ENCODE assay signal across 23 mouse cellular contexts in the genomic region with DNA sequence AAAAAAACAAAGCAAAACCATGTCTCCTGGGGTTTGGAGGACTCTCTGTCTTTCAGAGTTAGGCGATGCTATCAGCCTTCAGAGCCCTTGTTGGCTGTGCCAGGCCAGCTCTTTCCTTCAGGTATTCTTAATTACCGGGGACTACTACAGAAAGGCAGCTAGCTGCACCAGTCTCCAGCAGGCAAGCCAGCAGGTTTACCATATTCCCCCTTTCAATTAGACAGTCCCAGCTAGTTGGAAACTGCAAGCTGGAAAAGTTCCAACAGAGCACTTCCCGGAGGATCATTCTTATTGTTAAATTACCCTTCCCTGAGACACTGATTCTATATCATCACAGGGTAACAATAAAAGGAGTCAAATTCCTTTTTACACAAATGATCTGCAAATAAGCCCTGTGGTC.
DNase-seq lines count a peak whose midpoint lies in the region; ATAC-seq and TF ChIP-seq lines count a peak whose summit lies in the region.
"Had no signal": no experiment of that assay in that cellular context is flagged by ENCODE, and none has a peak within 500 bp of the region (broad histone marks: within the 10 kb centered on the region; RNA-seq: fewer than 3 reads in every experiment).

No protein-coding gene starts in this region.

- peak; percentile 14 to 31 for DNase-seq in cerebellum, adult 18-20 months
- no peak for DNase-seq in cerebellum, adult 11-12 months
- DNase-seq in forebrain, embryonic 11.5 days (ENCODE audit: low spot score) = no peak
- DNase-seq in midbrain, postnatal 0 days (ENCODE audit: low spot score) = peak; percentile 22
- DNase-seq in T-cell, adult 2 months (ENCODE audit: low spot score) = no peak
- DNase-seq: adrenal gland, postnatal 25 days; heart, adult 2 months; heart, postnatal 4 days; kidney, adult 11 months; kidney, postnatal 14 days; layer of hippocampus, adult 9-11 months; lung, embryonic 14.5 days; lung, postnatal 14 days; thymus, adult 2 months; thymus, postnatal 36 days had no signal

- no peak overlapping the region for H3K27ac ChIP-seq in forebrain, embryonic 13.5 days
- no peak overlapping the region for H3K27ac ChIP-seq in forebrain, embryonic 11.5 days (ENCODE audit: low read depth, low read length)
- H3K27ac ChIP-seq in midbrain, postnatal 0 days (ENCODE audit: low read depth, low read length) = no peak overlapping the region
- no peak overlapping the region for H3K27ac ChIP-seq in midbrain, embryonic 13.5 days
- H3K27ac ChIP-seq: heart, adult 2 months; hindbrain, embryonic 14.5 days; limb, embryonic 12.5 days; liver, embryonic 15.5 days; neural tube, embryonic 13.5 days had no signal

- no peak overlapping the region for H3K9ac ChIP-seq in forebrain, embryonic 13.5 days
- no peak overlapping the region for H3K9ac ChIP-seq in forebrain, embryonic 11.5 days (ENCODE audit: low read length)
- no peak overlapping the region for H3K9ac ChIP-seq in midbrain, postnatal 0 days (replicated peaks; ENCODE audit: low read length, poor library complexity, severe bottlenecking)
- no peak overlapping the region for H3K9ac ChIP-seq in midbrain, embryonic 13.5 days (replicated peaks)
- H3K9ac ChIP-seq: heart, embryonic 12.5 days; hindbrain, embryonic 14.5 days; limb, embryonic 12.5 days; liver, embryonic 15.5 days; lung, embryonic 14.5 days; neural tube, embryonic 13.5 days had no signal

- no peaks in the 10 kb centered on the region for H3K36me3 ChIP-seq in forebrain, embryonic 13.5 days (ENCODE audit: poor library complexity, severe bottlenecking)
- no peaks in the 10 kb centered on the region for H3K36me3 ChIP-seq in forebrain, embryonic 11.5 days (ENCODE audit: control insufficient read depth, insufficient read depth, low read length)
- no peaks in the 10 kb centered on the region for H3K36me3 ChIP-seq in midbrain, postnatal 0 days (ENCODE audit: insufficient read depth, low read length)
- H3K36me3 ChIP-seq in midbrain, embryonic 13.5 days = no peaks in the 10 kb centered on the region
- H3K36me3 ChIP-seq: heart, embryonic 12.5 days; limb, embryonic 12.5 days; liver, embryonic 15.5 days; neural tube, embryonic 13.5 days had no signal

- no peaks in the 10 kb centered on the region for H3K9me3 ChIP-seq in forebrain, embryonic 13.5 days (replicated peaks)
- H3K9me3 ChIP-seq in forebrain, embryonic 11.5 days (ENCODE audit: control insufficient read depth, low read length) = no peaks in the 10 kb centered on the region
- no peaks in the 10 kb centered on the region for H3K9me3 ChIP-seq in midbrain, postnatal 0 days (ENCODE audit: low read length)
- no peaks in the 10 kb centered on the region for H3K9me3 ChIP-seq in midbrain, embryonic 13.5 days
- H3K9me3 ChIP-seq: heart, embryonic 12.5 days; limb, embryonic 12.5 days; liver, embryonic 15.5 days; neural tube, embryonic 13.5 days had no signal

- H3K4me3 ChIP-seq in forebrain, embryonic 13.5 days = no peak overlapping the region
- no peak overlapping the region for H3K4me3 ChIP-seq in forebrain, embryonic 11.5 days (ENCODE audit: low read depth, low read length)
- no peak overlapping the region for H3K4me3 ChIP-seq in midbrain, postnatal 0 days (ENCODE audit: low read depth, low read length)
- H3K4me3 ChIP-seq in midbrain, embryonic 13.5 days (replicated peaks) = no peak overlapping the region
- H3K4me3 ChIP-seq: heart, adult 2 months; heart, embryonic 12.5 days; limb, embryonic 12.5 days; liver, embryonic 15.5 days; neural tube, embryonic 13.5 days had no signal

- peak; percentile 63 for ATAC-seq in forebrain, embryonic 13.5 days
- no peak for ATAC-seq in forebrain, embryonic 11.5 days (replicated peaks; ENCODE audit: low FRiP score)
- no peak for ATAC-seq in midbrain, postnatal 0 days (ENCODE audit: low FRiP score)
- no peak for ATAC-seq in midbrain, embryonic 13.5 days
- ATAC-seq: inflammation-experienced regulatory T-cells, adult 6 months had no signal

- no peaks in the 10 kb centered on the region for H3K27me3 ChIP-seq in forebrain, embryonic 13.5 days
- no peaks in the 10 kb centered on the region for H3K27me3 ChIP-seq in forebrain, embryonic 11.5 days (ENCODE audit: control insufficient read depth, insufficient read depth, low read length)
- no peaks in the 10 kb centered on the region for H3K27me3 ChIP-seq in midbrain, postnatal 0 days (ENCODE audit: insufficient read depth, low read length)
- H3K27me3 ChIP-seq in midbrain, embryonic 13.5 days = no peaks in the 10 kb centered on the region
- H3K27me3 ChIP-seq: heart, embryonic 12.5 days; limb, embryonic 12.5 days; liver, embryonic 15.5 days; neural tube, embryonic 13.5 days had no signal

- 0 out of 2 replicates have a peak, but pooled peaks cover 5% of the 10 kb centered on the region for H3K4me1 ChIP-seq in forebrain, embryonic 13.5 days
- no peaks in the 10 kb centered on the region for H3K4me1 ChIP-seq in forebrain, embryonic 11.5 days (replicated peaks; ENCODE audit: control insufficient read depth, insufficient read depth, low read length)
- H3K4me1 ChIP-seq in midbrain, postnatal 0 days (ENCODE audit: insufficient read depth, low read length) = no peaks in the 10 kb centered on the region
- H3K4me1 ChIP-seq in midbrain, embryonic 13.5 days (replicated peaks) = no peaks in the 10 kb centered on the region
- H3K4me1 ChIP-seq: heart, embryonic 12.5 days; limb, embryonic 12.5 days; liver, embryonic 15.5 days had no signal

- no peak overlapping the region for H3K4me2 ChIP-seq in forebrain, embryonic 13.5 days
- no peak overlapping the region for H3K4me2 ChIP-seq in forebrain, embryonic 11.5 days (ENCODE audit: low read depth, low read length, severe bottlenecking)
- H3K4me2 ChIP-seq in midbrain, postnatal 0 days (ENCODE audit: low read depth, low read length, poor library complexity, severe bottlenecking) = no peak overlapping the region
- H3K4me2 ChIP-seq in midbrain, embryonic 13.5 days (replicated peaks) = no peak overlapping the region
- H3K4me2 ChIP-seq: heart, embryonic 12.5 days; hindbrain, embryonic 14.5 days; limb, embryonic 12.5 days; liver, embryonic 15.5 days; lung, embryonic 14.5 days; neural tube, embryonic 13.5 days had no signal

- WGBS in forebrain, embryonic 13.5 days = 17% methylated on average over 3 of the region's 3 CpGs
- WGBS in forebrain, embryonic 11.5 days = 38% methylated on average over 3 of the region's 3 CpGs
- WGBS in midbrain, postnatal 0 days = 23% methylated on average over 3 of the region's 3 CpGs
- WGBS in midbrain, embryonic 13.5 days = 35% methylated on average over 3 of the region's 3 CpGs

- TF ChIP-seq CTCF in midbrain, postnatal 0 days (IDR thresholded peaks at IDR 0.05) = no peak

Comparison
In these comparisons a context has a peak if more than half of its experiments do, and no peak if none do; other contexts are left out.
1. DNase-seq: peak in cerebellum, adult 18-20 months (2 of 2) and midbrain, postnatal 0 days (single experiment); none in cerebellum, adult 11-12 months (single experiment), forebrain, embryonic 11.5 days (single experiment) and T-cell, adult 2 months (single experiment).